Mouse (Mus musculus) embryonic fibroblast, embryonic 13.5 days (primary cell): ENCODE measurements around the gene Ofcc1. TPM values are rescaled to one million over a fixed set of nuclear protein-coding genes. Genes with fewer than 3 reads are reported as not detected.

Experiments used
- H3K27ac ChIP-seq: 2 replicates; pipeline ENCODE4 v1.5.1; 2012; ENCODE audit warnings: low read length, control low read depth, inconsistent platforms; ENCODE audit not compliant: insufficient read depth
- H3K4me1 ChIP-seq: 2 replicates; pipeline ENCODE4 v1.6.1; 2011; ENCODE audit warnings: low read length; ENCODE audit not compliant: control insufficient read depth, insufficient read depth
- H3K4me3 ChIP-seq: 2 replicates; pipeline ENCODE4 v1.5.1; 2011; ENCODE audit warnings: mild to moderate bottlenecking, control low read depth, low read length; ENCODE audit not compliant: insufficient read depth
- CTCF ChIP-seq: IDR thresholded peaks from 2 replicates; pipeline ENCODE4 v1.5.1; 2011; ENCODE audit warnings: mild to moderate bottlenecking, control low read depth, low read length, moderate library complexity, borderline replicate concordance; ENCODE audit not compliant: insufficient read depth
- POLR2A ChIP-seq: IDR thresholded peaks from 2 replicates; pipeline ENCODE4 v1.6.1; 2011; ENCODE audit warnings: low read depth, mild to moderate bottlenecking, control low read depth, low read length, moderate library complexity
- polyA plus RNA-seq: library from polyadenylated mRNA; stranded (reverse); fragments of >200 nt; gene quantifications from 2 replicates; pipeline ENCODE4 v1.2.4, GENCODE M21; 2011; ENCODE audit warnings: low read depth; ENCODE audit not compliant: missing spikeins, insufficient read length

Ofcc1 gene
- polyA plus RNA-seq, 1 experiment, result not detected

- TF ChIP-seq CTCF (no peak), POLR2A (no peak)
- no peak overlapping the region for H3K27ac ChIP-seq
- peaks cover 5% of the 10 kb centered on the region; the same call in 1 of the 2 replicates for H3K4me1 ChIP-seq
- H3K4me3 ChIP-seq, result no peak overlapping the region
These were observed 225.6 kb downstream of the Ofcc1 start for GRCm38 (mm10) chr13:40135670-40136069.

GRCm38 (mm10) chr13:40123868-40124267 lies 237.4 kb downstream of the Ofcc1 start:
- Histone ChIP-seq H3K27ac (no peak overlapping the region), H3K4me1 (no peaks in the 10 kb centered on the region), H3K4me3 (no peak overlapping the region)
- no peak for TF ChIP-seq CTCF
- no peak for TF ChIP-seq POLR2A

- H3K4me1 ChIP-seq, result no peaks in the 10 kb centered on the region
- TF ChIP-seq POLR2A (no peak), CTCF (no peak)
These were observed 248.9 kb downstream of the Ofcc1 start for GRCm38 (mm10) chr13:40112336-40112735.

GRCm38 (mm10) chr13:40076236-40076635 lies 285.0 kb downstream of the Ofcc1 start:
- no peak overlapping the region for H3K27ac ChIP-seq
- H3K4me3 ChIP-seq, result no peak overlapping the region
- H3K4me1 ChIP-seq, result no peaks in the 10 kb centered on the region
- TF ChIP-seq POLR2A, result no peak
- no peak for TF ChIP-seq CTCF

More at GRCm38 (mm10) chr13:40112336-40112735, 248.9 kb downstream of the Ofcc1 start:
- Histone ChIP-seq H3K4me3 (no peak overlapping the region), H3K27ac (no peak overlapping the region)

GRCm38 (mm10) chr13:40074850-40075416 lies 286.3 kb downstream of the Ofcc1 start:
- Histone ChIP-seq H3K4me1 (no peaks in the 10 kb centered on the region), H3K4me3 (no peak overlapping the region), H3K27ac (no peak overlapping the region)
- TF ChIP-seq CTCF (no peak), POLR2A (no peak)

- Histone ChIP-seq H3K4me1 (no peaks in the 10 kb centered on the region), H3K27ac (no peak overlapping the region), H3K4me3 (no peak overlapping the region)
- no peak for TF ChIP-seq POLR2A
- no peak for TF ChIP-seq CTCF
These were observed 291.2 kb downstream of the Ofcc1 start for GRCm38 (mm10) chr13:40070004-40070403.

- no peak for TF ChIP-seq POLR2A
- TF ChIP-seq CTCF, result no peak
- no peaks in the 10 kb centered on the region for H3K4me1 ChIP-seq
- no peak overlapping the region for H3K27ac ChIP-seq
- H3K4me3 ChIP-seq, result no peak overlapping the region
These were observed 300.0 kb downstream of the Ofcc1 start for GRCm38 (mm10) chr13:40061281-40061680.

- no peak overlapping the region for H3K4me3 ChIP-seq
- no peaks in the 10 kb centered on the region for H3K4me1 ChIP-seq
- no peak overlapping the region for H3K27ac ChIP-seq
- no peak for TF ChIP-seq POLR2A
These were observed 323.4 kb downstream of the Ofcc1 start for GRCm38 (mm10) chr13:40037881-40038280.

GRCm38 (mm10) chr13:40036981-40037765 lies 324.1 kb downstream of the Ofcc1 start:
- no peak for TF ChIP-seq CTCF
- no peak for TF ChIP-seq POLR2A
- Histone ChIP-seq H3K4me3 (no peak overlapping the region), H3K4me1 (no peaks in the 10 kb centered on the region), H3K27ac (no peak overlapping the region)

GRCm38 (mm10) chr13:40029426-40029825 lies 331.8 kb downstream of the Ofcc1 start:
- Histone ChIP-seq H3K27ac (no peak overlapping the region), H3K4me3 (no peak overlapping the region), H3K4me1 (no peaks in the 10 kb centered on the region)
- no peak for TF ChIP-seq POLR2A

- no peak for TF ChIP-seq POLR2A
- no peak for TF ChIP-seq CTCF
- H3K4me3 ChIP-seq, result no peak overlapping the region
These were observed 332.4 kb downstream of the Ofcc1 start for GRCm38 (mm10) chr13:40028827-40029226.

More at GRCm38 (mm10) chr13:40028827-40029226, 332.4 kb downstream of the Ofcc1 start:
- Histone ChIP-seq H3K27ac (no peak overlapping the region), H3K4me1 (no peaks in the 10 kb centered on the region)
